Mouse (Mus musculus) midbrain, embryonic 14.5 days (tissue): Measurements from ENCODE around the gene Rpl3l. TPM values are rescaled to one million over a fixed set of nuclear protein-coding genes. Genes with fewer than 3 reads are reported as not detected.

ENCODE experiments used
- ATAC-seq: fragments of 200-750 bp; cut with Nextera tagmentation; 2 replicates; pipeline ENCODE4 v1.8.0; 2017; ENCODE audit warnings: moderate number of reproducible peaks, moderate library complexity; ENCODE audit not compliant: low FRiP score, low TSS enrichment
- DNase-seq: peaks from one replicate; pipeline ENCODE4 v3.0.0-alpha.2; 2015
- H3K27ac ChIP-seq: fragments of 300-500 bp; sonication (generic); replicated peaks from 2 replicates; pipeline ENCODE4 v1.5.1; 2014; ENCODE audit warnings: mild to moderate bottlenecking, low read depth, low read length, moderate library complexity
- H3K27me3 ChIP-seq: fragments of 300-500 bp; sonication (generic); 2 replicates; pipeline ENCODE4 v1.6.1; 2014; ENCODE audit warnings: low read length, control low read depth, mixed read lengths; ENCODE audit not compliant: control insufficient read depth, insufficient read depth
- H3K36me3 ChIP-seq: fragments of 300-500 bp; sonication (generic); 2 replicates; pipeline ENCODE4 v1.6.1; 2014; ENCODE audit warnings: low read length, control low read depth; ENCODE audit not compliant: control insufficient read depth, insufficient read depth
- H3K4me1 ChIP-seq: fragments of 300-500 bp; sonication (generic); 2 replicates; pipeline ENCODE4 v1.6.1; 2014; ENCODE audit warnings: mild to moderate bottlenecking, antibody characterized with exemption, low read length, control low read depth; ENCODE audit not compliant: control insufficient read depth, insufficient read depth
- H3K4me2 ChIP-seq: fragments of 300-500 bp; sonication (generic); 2 replicates; pipeline ENCODE4 v1.6.1; 2014; ENCODE audit warnings: mild to moderate bottlenecking, low read length, moderate library complexity
- H3K4me3 ChIP-seq: fragments of 300-500 bp; sonication (generic); replicated peaks from 2 replicates; pipeline ENCODE4 v1.5.1; 2014; ENCODE audit warnings: low read depth, low read length
- H3K9ac ChIP-seq: fragments of 300-500 bp; sonication (generic); replicated peaks from 2 replicates; pipeline ENCODE4 v1.6.1; 2014; ENCODE audit warnings: mild to moderate bottlenecking, low read length, moderate library complexity
- H3K9me3 ChIP-seq: fragments of 300-500 bp; sonication (generic); 2 replicates; pipeline ENCODE4 v1.6.1; 2016; ENCODE audit warnings: low read length, control low read depth, mixed read lengths; ENCODE audit not compliant: control insufficient read depth
- WGBS: fragments of 180-500 bp; shearing (Covaris S2); extraction: QIAGEN DNeasy Blood & Tissue Kit; methylation state at CpG from one replicate; pipeline ENCODE4 v1.1.7; 2014; 5-methylcytosine and 5-hydroxymethylcytosine counted together
- polyA plus RNA-seq: library from polyadenylated mRNA; unstranded; fragments of >200 nt; fragmentation: Nextera tagmentation; extraction: Ambion mirVana; gene quantifications from 2 replicates; pipeline ENCODE4 v1.2.1, GENCODE M21; 2014

Rpl3l gene
- polyA plus RNA-seq, 1 experiment from 2014 or later, result not detected

GRCm38 (mm10) chr17:24697985-24698384 is 29.6 kb upstream of the Rpl3l start:
- DNase-seq, result no peak
- Histone ChIP-seq H3K36me3 (peaks cover 42% of the 10 kb centered on the region), H3K4me1 (peaks cover 14% of the 10 kb centered on the region; the same call in 1 of the 2 replicates), H3K9me3 (no peaks in the 10 kb centered on the region), H3K4me2 (no peak overlapping the region), H3K9ac (no peak overlapping the region), H3K4me3 (no peak overlapping the region), H3K27me3 (no peaks in the 10 kb centered on the region), H3K27ac (no peak overlapping the region)
- 20% methylated on average over 5 of the region's 5 CpGs for WGBS
- ATAC-seq, result no peak

- 67% methylated on average over 9 of the region's 9 CpGs for WGBS
- DNase-seq (no peak), ATAC-seq (no peak)
- H3K27me3 ChIP-seq, result no peaks in the 10 kb centered on the region
- no peaks in the 10 kb centered on the region for H3K9me3 ChIP-seq
- peaks cover 42% of the 10 kb centered on the region for H3K36me3 ChIP-seq
- H3K27ac ChIP-seq, result no peak overlapping the region
- no peak overlapping the region for H3K4me2 ChIP-seq
- H3K9ac ChIP-seq, result no peak overlapping the region
- H3K4me3 ChIP-seq, result no peak overlapping the region
- H3K4me1 ChIP-seq, result peaks cover 14% of the 10 kb centered on the region; the same call in 1 of the 2 replicates
Observed at GRCm38 (mm10) chr17:24698715-24699114, 28.9 kb upstream of the Rpl3l start.

DNA sequence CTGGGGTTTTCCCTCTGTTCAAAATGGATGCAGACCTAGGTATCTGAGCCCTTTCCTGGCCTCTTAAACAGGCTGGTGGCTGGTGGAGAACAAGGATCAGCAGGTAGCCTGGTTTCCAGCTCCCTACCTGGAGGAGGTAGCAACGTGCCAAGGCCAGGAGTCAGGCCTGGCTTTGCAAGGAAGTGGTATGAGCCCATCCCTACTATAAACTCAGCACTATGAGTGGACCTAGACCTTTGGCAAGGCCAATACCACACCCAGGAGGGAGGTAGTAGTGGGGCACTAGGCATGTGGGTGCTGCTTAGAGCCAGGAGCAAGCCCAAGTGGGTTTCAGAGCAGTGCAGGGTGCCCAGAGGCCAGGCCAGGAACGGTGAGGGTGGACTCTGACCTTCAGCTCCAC is 28.1 kb upstream of the Rpl3l start:
- DNase-seq (no peak), ATAC-seq (no peak)
- Histone ChIP-seq H3K36me3 (peaks cover 49% of the 10 kb centered on the region), H3K4me1 (peaks cover 14% of the 10 kb centered on the region; the same call in 1 of the 2 replicates), H3K4me2 (no peak overlapping the region), H3K27me3 (no peaks in the 10 kb centered on the region), H3K4me3 (no peak overlapping the region), H3K27ac (no peak overlapping the region), H3K9me3 (no peaks in the 10 kb centered on the region), H3K9ac (no peak overlapping the region)
- WGBS, result 71% methylated on average over 2 of the region's 2 CpGs

- 0 out of 2 replicates have a peak overlapping the region, but pooled peaks have one; percentile 3 for H3K9ac ChIP-seq
- no peaks in the 10 kb centered on the region for H3K27me3 ChIP-seq
- no peaks in the 10 kb centered on the region for H3K9me3 ChIP-seq
- 93% methylated on average over 9 of the region's 9 CpGs for WGBS
- no peak overlapping the region for H3K27ac ChIP-seq
- H3K4me1 ChIP-seq, result peaks cover 9% of the 10 kb centered on the region; the same call in 1 of the 2 replicates
- ATAC-seq (no peak), DNase-seq (no peak)
- no peak overlapping the region for H3K4me3 ChIP-seq
- H3K4me2 ChIP-seq, result no peak overlapping the region
- peaks cover 60% of the 10 kb centered on the region for H3K36me3 ChIP-seq
Observed at GRCm38 (mm10) chr17:24701251-24701650, 26.4 kb upstream of the Rpl3l start.

- H3K4me1 ChIP-seq, result peaks cover 10% of the 10 kb centered on the region; the same call in 1 of the 2 replicates
- DNase-seq (no peak), ATAC-seq (no peak)
- 95% methylated on average over 3 of the region's 3 CpGs for WGBS
- peaks cover 42% of the 10 kb centered on the region for H3K36me3 ChIP-seq
- no peaks in the 10 kb centered on the region for H3K9me3 ChIP-seq
- H3K4me3 ChIP-seq, result no peak overlapping the region
- no peak overlapping the region for H3K4me2 ChIP-seq
- H3K27ac ChIP-seq, result no peak overlapping the region
- H3K27me3 ChIP-seq, result no peaks in the 10 kb centered on the region
- H3K9ac ChIP-seq, result no peak overlapping the region
Observed at GRCm38 (mm10) chr17:24705821-24706220, 21.8 kb upstream of the Rpl3l start.

GRCm38 (mm10) chr17:24706982-24707800 is 20.4 kb upstream of the Rpl3l start, which contains the start of gene Tbl3:
Gene Tbl3 (minus strand): TSS chr17:24707660.
- H3K4me3 ChIP-seq, result peak within 1 kb of the TSS; percentile 68
- H3K9me3 ChIP-seq, result no peaks in the 10 kb centered on the region
- WGBS, result 4% methylated on average over 32 of the region's 32 CpGs
- peak; percentile 87 for ATAC-seq
- H3K4me2 ChIP-seq, result peak within 1 kb of the TSS; percentile 77
- peak within 1 kb of the TSS; percentile 58 for H3K9ac ChIP-seq
- DNase-seq, result peak; percentile 98
- peaks cover 29% of the 10 kb centered on the region for H3K36me3 ChIP-seq
- H3K4me1 ChIP-seq, result peaks cover 10% of the 10 kb centered on the region; the same call in 1 of the 2 replicates
- no peaks in the 10 kb centered on the region for H3K27me3 ChIP-seq
- peak within 1 kb of the TSS; percentile 77 for H3K27ac ChIP-seq

DNA sequence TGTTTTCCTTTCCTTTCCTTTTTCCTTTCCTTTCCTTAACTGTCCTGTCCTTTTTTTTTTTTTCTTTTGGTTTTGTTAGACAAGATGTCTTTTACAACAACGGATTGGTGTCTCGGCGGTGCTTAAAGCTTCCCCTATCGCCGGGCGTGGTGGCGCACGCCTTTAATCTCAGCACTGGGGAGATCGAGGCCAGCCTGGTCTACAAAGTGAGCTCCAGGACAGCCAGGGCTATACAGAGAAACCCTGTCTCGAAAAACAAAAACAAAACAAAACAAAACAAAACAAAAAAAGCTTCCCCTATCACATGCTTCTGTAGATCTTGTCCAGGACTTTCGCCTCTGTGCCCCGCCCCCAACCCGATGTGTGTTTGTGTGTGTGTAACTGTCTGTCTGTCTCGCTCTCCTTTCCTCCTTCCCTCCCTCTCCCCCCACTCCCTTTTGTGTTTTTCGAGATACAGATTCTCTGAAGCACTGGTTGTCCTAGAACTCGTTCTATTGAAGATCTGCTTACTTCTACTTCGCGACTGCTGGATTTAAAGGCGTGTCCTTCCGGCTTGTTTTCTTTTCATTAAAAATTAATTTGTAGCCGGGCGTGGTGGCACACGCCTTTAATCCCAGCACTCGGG is 19.7 kb upstream of the Rpl3l start:
- Histone ChIP-seq H3K9ac (peak overlapping the region; percentile 58), H3K27me3 (no peaks in the 10 kb centered on the region), H3K36me3 (peaks cover 24% of the 10 kb centered on the region), H3K4me3 (peak overlapping the region; percentile 68), H3K9me3 (no peaks in the 10 kb centered on the region), H3K4me1 (peaks cover 10% of the 10 kb centered on the region; the same call in 1 of the 2 replicates), H3K27ac (peak overlapping the region; percentile 77), H3K4me2 (peak overlapping the region; percentile 77)
- DNase-seq, result peak; percentile 28
- WGBS, result 5% methylated on average over 24 of the region's 24 CpGs
- no peak; the same call in 1 of the 2 replicates for ATAC-seq

- peak; percentile 52 for DNase-seq
- no peak overlapping the region for H3K4me2 ChIP-seq
Observed at GRCm38 (mm10) chr17:24708646-24709045, 19.0 kb upstream of the Rpl3l start.

More at GRCm38 (mm10) chr17:24708646-24709045, 19.0 kb upstream of the Rpl3l start:
- Histone ChIP-seq H3K4me1 (peaks cover 10% of the 10 kb centered on the region; the same call in 1 of the 2 replicates), H3K36me3 (peaks cover 19% of the 10 kb centered on the region), H3K27ac (no peak overlapping the region), H3K4me3 (no peak overlapping the region), H3K9me3 (no peaks in the 10 kb centered on the region), H3K9ac (no peak overlapping the region), H3K27me3 (no peaks in the 10 kb centered on the region)
- WGBS, result 27% methylated on average over 2 of the region's 2 CpGs
- no peak for ATAC-seq
